Mouse (Mus musculus) common myeloid progenitor, adult 5-6 weeks (primary cell): ENCODE measurements around the gene Taar5. TPM values are rescaled to one million over a fixed set of nuclear protein-coding genes. Genes with fewer than 3 reads are reported as not detected.
A peak's percentile ranks its signal among the peaks of the same experiment; 100 is the strongest.

ENCODE experiments used
- ATAC-seq: replicated peaks from 2 replicates; pipeline ENCODE4 v1.8.0; 2016; ENCODE audit warnings: low read depth, mild to moderate bottlenecking, moderate TSS enrichment, inconsistent platforms; ENCODE audit not compliant: poor library complexity, severe bottlenecking
- total RNA-seq: library from RNA; stranded (forward); fragments of 200-1000, 187-1606 nt; gene quantifications from 2 replicates; pipeline ENCODE4 v1.2.3, GENCODE M21; 2017

Gene Taar5
- total RNA-seq: not detected in 2 replicates

DNA sequence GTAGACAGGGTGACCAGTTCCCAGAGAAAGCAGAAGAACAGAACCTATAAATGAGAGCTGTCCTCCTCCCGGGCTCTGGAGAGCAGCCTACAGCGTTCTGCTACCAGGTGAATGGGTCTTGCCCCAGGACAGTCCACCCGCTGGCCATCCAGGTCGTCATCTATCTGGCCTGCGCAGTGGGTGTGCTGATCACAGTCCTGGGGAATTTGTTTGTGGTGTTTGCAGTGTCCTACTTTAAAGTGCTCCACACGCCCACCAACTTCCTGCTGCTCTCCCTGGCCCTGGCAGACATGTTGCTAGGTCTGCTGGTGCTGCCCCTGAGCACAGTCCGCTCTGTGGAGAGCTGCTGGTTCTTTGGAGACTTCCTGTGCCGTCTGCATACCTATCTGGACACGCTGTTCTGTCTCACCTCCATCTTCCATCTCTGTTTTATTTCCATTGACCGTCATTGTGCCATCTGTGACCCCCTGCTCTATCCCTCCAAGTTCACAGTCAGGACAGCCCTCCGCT lies at the start of gene Taar5:
TSS of gene Taar5 (plus strand) at position 51 of the 510 bp plus-strand sequence.
- no peak for ATAC-seq

GRCm38 (mm10) chr10:23922468-23922867 lies 48.0 kb upstream of the Taar5 start:
- no peak for ATAC-seq

DNA sequence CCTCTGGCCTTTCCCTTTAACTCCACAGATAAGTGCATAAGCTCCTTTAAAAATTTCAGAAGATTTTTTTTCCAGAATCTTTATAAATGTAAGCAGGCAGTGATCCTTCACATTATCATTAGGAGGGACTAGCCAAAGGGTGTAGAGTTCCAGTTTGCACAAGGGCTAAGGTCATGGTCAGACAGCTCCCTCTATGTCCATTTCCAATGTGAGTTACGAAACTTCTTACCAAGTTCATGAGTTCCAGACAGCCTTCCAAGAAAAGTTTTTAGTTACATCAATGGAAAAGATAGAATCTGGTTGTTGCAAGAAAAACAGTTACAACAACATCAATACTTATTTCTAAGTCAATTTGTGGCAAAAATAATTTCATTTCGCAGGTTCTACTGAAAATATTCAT lies 46.6 kb upstream of the Taar5 start:
- no peak for ATAC-seq

GRCm38 (mm10) chr10:23937613-23938012 lies 32.9 kb upstream of the Taar5 start:
- ATAC-seq: no peak

GRCm38 (mm10) chr10:23938312-23938711 lies 32.2 kb upstream of the Taar5 start, which contains the start of gene Taar2:
Gene Taar2 (plus strand): TSS chr10:23938572.
- ATAC-seq: no peak

- ATAC-seq: no peak
Measured at GRCm38 (mm10) chr10:23942465-23942864, 28.0 kb upstream of the Taar5 start.

- no peak for ATAC-seq
Measured at GRCm38 (mm10) chr10:23948026-23948425, 22.5 kb upstream of the Taar5 start.

GRCm38 (mm10) chr10:23949508-23950005 lies 20.9 kb upstream of the Taar5 start, which contains the start of gene Taar3:
Gene Taar3 (plus strand): TSS chr10:23949558.
- ATAC-seq: no peak

GRCm38 (mm10) chr10:23951714-23952113 lies 18.8 kb upstream of the Taar5 start:
- ATAC-seq: no peak

- no peak for ATAC-seq
Measured at GRCm38 (mm10) chr10:23959071-23959470, 11.4 kb upstream of the Taar5 start.

GRCm38 (mm10) chr10:23960444-23960915 lies 10.0 kb upstream of the Taar5 start, which contains the start of gene Taar4:
Gene Taar4 (plus strand): TSS chr10:23960494.
- ATAC-seq: peak; percentile 95

DNA sequence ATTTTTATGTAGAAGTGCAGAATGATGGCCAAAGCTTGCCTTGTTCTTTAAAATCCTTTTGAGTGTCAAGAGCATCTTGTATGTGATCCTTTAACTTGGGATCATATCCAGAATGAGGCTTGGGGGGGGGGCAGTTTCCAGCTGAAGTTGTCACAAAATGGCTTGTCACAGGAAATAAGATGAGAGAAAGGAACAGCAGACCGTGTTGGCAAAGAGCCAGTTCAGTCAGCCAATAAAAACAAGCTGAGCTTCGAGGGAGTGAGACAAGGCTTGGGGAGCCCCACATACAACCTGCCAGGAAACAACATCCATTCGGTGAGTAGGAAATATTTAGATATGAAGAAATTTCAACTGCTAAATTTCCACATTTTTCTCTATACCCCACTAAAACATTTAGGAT lies 7.1 kb upstream of the Taar5 start:
- ATAC-seq: no peak

DNA sequence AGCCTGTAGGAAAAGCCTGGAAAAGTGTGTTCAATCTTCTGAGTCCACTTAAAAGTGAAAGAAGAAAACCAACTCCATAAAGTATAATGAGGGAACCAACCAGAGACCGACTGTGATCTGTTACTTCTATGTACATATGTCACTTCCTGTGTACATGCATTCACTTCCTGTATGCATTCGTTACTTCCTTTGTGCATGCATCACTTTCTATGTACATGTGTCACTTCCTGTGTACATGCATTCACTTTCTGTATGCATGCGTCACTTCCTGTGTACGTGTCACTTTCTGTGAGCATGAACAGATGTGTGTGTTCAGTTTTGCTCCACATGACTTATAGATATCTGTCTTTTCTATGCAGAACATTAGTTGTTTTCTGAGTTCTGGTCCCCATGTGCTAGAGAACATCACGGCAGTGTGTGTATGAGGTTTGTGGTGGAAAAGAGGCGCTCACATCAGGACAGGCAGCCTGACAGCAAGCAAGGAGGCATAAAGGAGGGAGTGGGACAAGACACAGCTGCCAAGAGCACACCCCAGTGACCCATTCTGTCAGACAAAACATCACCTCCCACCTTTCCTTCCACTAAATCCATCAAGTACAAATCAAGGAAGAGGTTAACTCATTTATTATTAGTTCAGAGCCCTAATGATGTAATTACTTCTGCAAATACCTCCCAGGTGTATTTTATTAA lies 5.4 kb upstream of the Taar5 start:
- no peak for ATAC-seq

DNA sequence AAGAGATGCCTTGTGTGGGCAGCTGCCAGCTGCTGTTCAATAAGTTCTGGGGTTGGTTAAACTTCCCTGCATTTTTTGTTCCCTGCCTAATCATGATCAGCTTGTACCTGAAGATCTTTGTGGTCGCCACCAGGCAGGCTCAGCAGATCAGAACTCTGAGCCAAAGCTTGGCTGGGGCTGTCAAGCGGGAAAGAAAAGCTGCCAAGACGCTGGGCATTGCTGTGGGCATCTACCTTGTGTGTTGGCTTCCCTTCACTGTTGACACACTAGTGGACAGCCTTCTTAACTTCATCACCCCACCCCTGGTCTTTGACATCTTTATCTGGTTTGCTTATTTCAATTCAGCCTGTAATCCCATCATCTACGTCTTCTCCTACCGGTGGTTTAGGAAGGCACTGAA lies 750 bp downstream of the Taar5 start:
- no peak for ATAC-seq

DNA sequence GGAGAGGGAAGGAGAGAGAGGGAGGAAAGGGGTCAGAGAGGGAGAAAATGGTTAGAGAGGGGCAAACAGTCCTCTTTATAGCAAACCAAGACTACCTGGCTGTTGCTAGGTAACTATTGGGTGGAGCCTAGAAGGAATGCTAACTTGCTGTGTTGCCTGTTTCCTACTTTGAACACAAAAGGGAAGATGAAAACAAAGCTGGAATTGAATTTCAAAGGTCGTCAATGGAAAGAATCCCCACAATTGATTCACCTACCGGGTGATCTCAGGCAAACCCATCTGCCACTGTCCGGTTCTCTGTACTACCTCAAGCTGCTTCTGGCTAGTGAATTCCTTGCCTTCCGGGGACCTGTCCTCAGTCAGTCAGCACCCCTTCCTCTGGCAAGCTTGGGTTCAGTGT lies 7.5 kb downstream of the Taar5 start:
- no peak for ATAC-seq

- peak; percentile 99 for ATAC-seq
Measured at GRCm38 (mm10) chr10:23978901-23979705, 8.6 kb downstream of the Taar5 start.

DNA sequence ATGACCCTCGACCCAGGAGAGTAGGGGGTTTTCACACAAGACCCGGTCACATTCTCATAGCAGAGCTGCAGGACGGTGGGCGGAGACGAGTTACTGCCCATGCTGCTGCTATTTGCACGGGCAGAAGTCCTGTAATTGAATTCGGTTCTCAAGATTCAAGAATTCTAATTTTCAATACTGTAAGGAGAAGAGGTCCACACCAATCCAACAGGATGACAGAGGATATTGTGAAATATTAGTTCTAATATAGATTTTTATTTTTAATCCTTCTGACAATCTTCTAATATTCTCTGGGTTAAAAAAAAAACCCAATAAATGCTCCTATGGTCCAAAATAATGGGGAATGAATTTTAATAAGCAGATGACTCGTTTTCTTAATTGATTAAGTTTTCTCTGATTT lies 15.0 kb downstream of the Taar5 start, which contains the start of gene Taar6:
TSS of gene Taar6 (minus strand) at position 101 of the 400 bp plus-strand sequence.
- ATAC-seq: no peak

- ATAC-seq: peak; percentile 56; the same call in 1 of the 2 replicates
Measured at GRCm38 (mm10) chr10:23986419-23986818, 15.9 kb downstream of the Taar5 start.

GRCm38 (mm10) chr10:23993381-23993780 lies 22.9 kb downstream of the Taar5 start, which contains the start of gene Taar7a:
Gene Taar7a (minus strand): TSS chr10:23993481.
- no peak for ATAC-seq

GRCm38 (mm10) chr10:23999639-24000038 lies 29.1 kb downstream of the Taar5 start, which contains the start of gene Taar7b:
Gene Taar7b (plus strand): TSS chr10:23999939.
- ATAC-seq: no peak
